ENCODE assay signal across 8 mouse cellular contexts in the genomic region with DNA sequence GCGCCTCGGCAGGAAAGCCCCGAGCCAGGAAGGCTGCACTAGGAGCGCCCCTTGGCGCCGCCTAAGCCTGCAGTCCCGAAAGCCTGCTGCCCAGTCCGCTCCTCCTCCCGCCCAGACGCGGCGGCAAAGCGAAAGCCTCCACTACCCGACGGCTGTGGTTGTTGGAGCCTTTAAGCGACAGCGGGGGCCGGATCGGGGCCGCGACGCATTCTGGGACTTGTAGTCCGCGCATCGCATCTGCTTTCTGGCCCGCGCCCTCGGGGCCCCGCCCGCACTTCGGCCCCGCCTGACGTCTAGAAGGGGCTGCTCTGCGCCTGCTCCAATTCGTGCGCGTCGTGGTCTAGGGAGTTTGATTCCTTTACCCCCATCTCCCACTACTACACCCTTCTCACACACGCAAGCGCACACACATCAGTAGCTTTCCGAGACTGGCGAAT. TPM values are rescaled to one million over a fixed set of nuclear protein-coding genes. Genes with fewer than 3 reads are reported as not detected.
DNase-seq lines count a peak whose midpoint lies in the region; ATAC-seq and TF ChIP-seq lines count a peak whose summit lies in the region.

TSS of gene Ksr1 (minus strand) at position 77 of the 437 bp plus-strand sequence.

- no peaks in the 10 kb centered on the region for H3K36me3 ChIP-seq in embryonic facial prominence, embryonic 15.5 days
- no peaks in the 10 kb centered on the region for H3K36me3 ChIP-seq in kidney, embryonic 14.5 days (ENCODE audit: control insufficient read depth, insufficient read depth, low read length)
- H3K36me3 ChIP-seq in limb, embryonic 15.5 days: no peaks in the 10 kb centered on the region

- peak within 1 kb of the TSS; percentile 93 for H3K9ac ChIP-seq in embryonic facial prominence, embryonic 15.5 days
- H3K9ac ChIP-seq in kidney, embryonic 14.5 days (ENCODE audit: low read depth, low read length): peak within 1 kb of the TSS; percentile 85
- H3K9ac ChIP-seq in limb, embryonic 15.5 days: peak within 1 kb of the TSS; percentile 87

- no peaks in the 10 kb centered on the region for H3K27me3 ChIP-seq in embryonic facial prominence, embryonic 15.5 days
- no peaks in the 10 kb centered on the region for H3K27me3 ChIP-seq in kidney, embryonic 14.5 days (ENCODE audit: control insufficient read depth, insufficient read depth, low read length)
- H3K27me3 ChIP-seq in limb, embryonic 15.5 days: no peaks in the 10 kb centered on the region

- peak; percentile 92 for DNase-seq in 416B (ENCODE audit: low read depth)
- DNase-seq in heart, adult 9 months (ENCODE audit: low spot score in 2 of 2): peak; percentile 96 to 98
- DNase-seq in monocyte, adult 2 months (ENCODE audit: low read depth in 1 of 2, low spot score in 2 of 2): peak; percentile 62 to 77
- DNase-seq in spleen, postnatal 36 days (ENCODE audit: low spot score in 2 of 2): peak; percentile 93

- peak within 1 kb of the TSS; percentile 90 for H3K27ac ChIP-seq in bone marrow, adult 2 months (ENCODE audit: control insufficient read depth, insufficient read depth, low read depth, low read length, poor library complexity)
- H3K27ac ChIP-seq in embryonic facial prominence, embryonic 15.5 days (replicated peaks): peak within 1 kb of the TSS; percentile 93
- H3K27ac ChIP-seq in kidney, embryonic 14.5 days (ENCODE audit: low read depth, low read length): peak within 1 kb of the TSS; percentile 69
- peak within 1 kb of the TSS; percentile 92 for H3K27ac ChIP-seq in limb, embryonic 15.5 days

- H3K4me2 ChIP-seq in embryonic facial prominence, embryonic 15.5 days (replicated peaks): peak within 1 kb of the TSS; percentile 73
- H3K4me2 ChIP-seq in kidney, embryonic 14.5 days (replicated peaks; ENCODE audit: low read depth, low read length): peak within 1 kb of the TSS; percentile 77
- H3K4me2 ChIP-seq in limb, embryonic 15.5 days: peak within 1 kb of the TSS; percentile 70

- peak; percentile 94 for ATAC-seq in embryonic facial prominence, embryonic 15.5 days (ENCODE audit: insufficient number of reproducible peaks, low FRiP score, low TSS enrichment, low read depth)
- ATAC-seq in kidney, embryonic 14.5 days (ENCODE audit: low FRiP score, low TSS enrichment): peak; percentile 96
- ATAC-seq in limb, embryonic 15.5 days (ENCODE audit: insufficient number of reproducible peaks, low FRiP score, low TSS enrichment, low read depth): peak; percentile 94

- no peaks in the 10 kb centered on the region for H3K9me3 ChIP-seq in embryonic facial prominence, embryonic 15.5 days (replicated peaks)
- H3K9me3 ChIP-seq in kidney, embryonic 14.5 days (ENCODE audit: control insufficient read depth, low read length): no peaks in the 10 kb centered on the region
- no peaks in the 10 kb centered on the region for H3K9me3 ChIP-seq in limb, embryonic 15.5 days

- peaks cover 6% of the 10 kb centered on the region for H3K4me1 ChIP-seq in bone marrow, adult 2 months (ENCODE audit: control insufficient read depth, insufficient read depth, low read length)
- peaks cover 38% of the 10 kb centered on the region for H3K4me1 ChIP-seq in embryonic facial prominence, embryonic 15.5 days
- H3K4me1 ChIP-seq in kidney, embryonic 14.5 days (ENCODE audit: control insufficient read depth, insufficient read depth, low read length): peaks cover 10% of the 10 kb centered on the region
- peaks cover 36% of the 10 kb centered on the region for H3K4me1 ChIP-seq in limb, embryonic 15.5 days

- WGBS in bone marrow, adult 2 months: 3% methylated on average over 42 of the region's 42 CpGs
- WGBS in embryonic facial prominence, embryonic 15.5 days: under 1% methylated on average over 42 of the region's 42 CpGs
- under 1% methylated on average over 38 of the region's 42 CpGs for WGBS in kidney, embryonic 14.5 days
- WGBS in limb, embryonic 15.5 days: 1% methylated on average over 41 of the region's 42 CpGs

- H3K4me3 ChIP-seq in bone marrow, adult 2 months (replicated peaks; ENCODE audit: control insufficient read depth, low read depth, low read length): peak within 1 kb of the TSS; percentile 92
- H3K4me3 ChIP-seq in embryonic facial prominence, embryonic 15.5 days (replicated peaks): peak within 1 kb of the TSS; percentile 95
- peak within 1 kb of the TSS; percentile 86 for H3K4me3 ChIP-seq in kidney, embryonic 14.5 days (ENCODE audit: low read length)
- peak within 1 kb of the TSS; percentile 91 for H3K4me3 ChIP-seq in limb, embryonic 15.5 days

- peak; percentile 96 for TF ChIP-seq POLR2A in bone marrow, adult 2 months (IDR thresholded peaks at IDR 0.05; ENCODE audit: borderline replicate concordance, control insufficient read depth, low read depth, low read length)

- no peak for TF ChIP-seq CTCF in bone marrow, adult 2 months (IDR thresholded peaks at IDR 0.05; ENCODE audit: control insufficient read depth, insufficient read depth, low read length)

RNA-seq across cellular contexts. Expression of gene Ksr1, which starts in this region (rescaled TPM):
- 6.4 and 18.2 TPM in 2 replicates for polyA plus RNA-seq in bone marrow, adult 2 months (2011; ENCODE audit: insufficient read depth, insufficient read length, low replicate concordance, missing spikeins)
- 5.6 and 5.8 TPM in 2 replicates for polyA plus RNA-seq in embryonic facial prominence, embryonic 15.5 days (2015; fragmentation: Nextera tagmentation; extraction: Ambion mirVana)
- polyA plus RNA-seq in kidney, embryonic 14.5 days (2014; fragmentation: Nextera tagmentation; extraction: Ambion mirVana): 2.7 and 4.1 TPM in 2 replicates
- polyA plus RNA-seq in limb, embryonic 15.5 days (2015; fragmentation: Nextera tagmentation; extraction: Ambion mirVana): 4.0 and 5.2 TPM in 2 replicates

Comparison
In these comparisons a context has a peak if more than half of its experiments do, and no peak if none do; other contexts are left out.
1. Peak in every context shown above with its lines: DNase-seq, ATAC-seq, H3K4me3 ChIP-seq and H3K27ac ChIP-seq.